Mouse (Mus musculus) embryonic stem cell, embryonic (primary cell): ENCODE measurements around the gene Ak3.
"Not testable (repeated sequence)": the region's sequence is repeated elsewhere in the genome, so short reads cannot be mapped to it uniquely, and the experiment has no call there.

Experiments
- CTCF ChIA-PET, 4 experiments: fragments of 300-600 bp in 2 of 4; fragments of 350-600 bp in 2 of 4; sonication (Branson Sonifier 250); formaldehyde crosslinking; loops; one replicate each; lab custom pipeline; 2022; ENCODE audit warnings: inconsistent platforms in 2 of 4; lab: Charles Lee
- POLR2A ChIA-PET, 4 experiments: fragments of 300-600 bp in 2 of 4; fragments of 350-600 bp in 2 of 4; sonication (Branson Sonifier 250); formaldehyde crosslinking; loops; one replicate each; lab custom pipeline; 2022; ENCODE audit warnings: antibody characterized with exemption in 4 of 4, inconsistent platforms in 1 of 4; lab: Charles Lee

The Ak3 gene

GRCm38 (mm10) chr19:29021754-29022345 lies 25.9 kb downstream of the Ak3 start:
- POLR2A ChIA-PET: no interaction called here

GRCm38 (mm10) chr19:29019647-29020046 lies 28.1 kb downstream of the Ak3 start:
- ChIA-PET POLR2A (interaction anchor here in 3 of 4 experiments (0.6 to 4.5 kb wide), 14 partner anchors 9 to 47 kb away, joined by 3 to 37 read pairs (median 4); partner anchors contain the start of gene Cdc37l1 (in 2 of the 3)), CTCF (interaction anchor here (0.6 to 2.0 kb wide), 23 partner anchors 9 to 943 kb away, joined by 3 to 5 read pairs (median 3); partner anchors contain the start of genes Ak3 (in 2 of the 4), 4430402I18Rik (in 1 of the 4) and Plpp6 (in 1 of the 4))

More at GRCm38 (mm10) chr19:29021754-29022345, 25.9 kb downstream of the Ak3 start:
- CTCF ChIA-PET: no interaction called here

- ChIA-PET POLR2A (interaction anchor here in 2 of 4 experiments (0.7 to 4.5 kb wide), 11 partner anchors 8 to 247 kb away, joined by 3 to 37 read pairs (median 3); partner anchors contain the start of gene Cdc37l1 (in 2 of the 2)), CTCF (interaction anchor here in 1 of 4 experiments (0.6 kb wide), 1 partner anchor 190 kb away, joined by 3 read pairs; no protein-coding TSS in a partner anchor)
Measured at GRCm38 (mm10) chr19:29016786-29017185, 31.0 kb downstream of the Ak3 start.

GRCm38 (mm10) chr19:29016204-29016765 lies 31.5 kb downstream of the Ak3 start:
- ChIA-PET CTCF (interaction anchor here in 1 of 4 experiments (0.6 kb wide), 1 partner anchor 189 kb away, joined by 3 read pairs; no protein-coding TSS in a partner anchor), POLR2A (interaction anchor here in 2 of 4 experiments (0.7 to 4.5 kb wide), 10 partner anchors 8 to 248 kb away, joined by 3 to 37 read pairs (median 4); partner anchors contain the start of gene Cdc37l1 (in 2 of the 2))

GRCm38 (mm10) chr19:29015410-29016203 lies 32.2 kb downstream of the Ak3 start:
- ChIA-PET POLR2A (interaction anchor here in 2 of 4 experiments (1.1 to 4.4 kb wide), 4 partner anchors 8 to 13 kb away, joined by 3 to 33 read pairs (median 8); no protein-coding TSS in a partner anchor), CTCF (no interaction called here)

- ChIA-PET POLR2A (interaction anchor here in 3 of 4 experiments (0.5 to 1.8 kb wide), 10 partner anchors 9 to 278 kb away, joined by 3 to 8 read pairs (median 3); partner anchors contain the start of gene 4430402I18Rik (in 1 of the 3)), CTCF (no interaction called here)
Measured at GRCm38 (mm10) chr19:29014466-29015055, 33.2 kb downstream of the Ak3 start.

- ChIA-PET CTCF (interaction anchor here in 1 of 4 experiments (0.5 to 1.7 kb wide), 3 partner anchors 9 to 344 kb away, joined by 3 read pairs; no protein-coding TSS in a partner anchor), POLR2A (interaction anchor here in 2 of 4 experiments (0.6 to 9.3 kb wide), 9 partner anchors 8 to 174 kb away, joined by 3 to 234 read pairs (median 6); partner anchors contain the start of gene Cdc37l1 (in 2 of the 2))
Measured at GRCm38 (mm10) chr19:29011355-29011990, 36.3 kb downstream of the Ak3 start.

GRCm38 (mm10) chr19:29009046-29009445 lies 38.7 kb downstream of the Ak3 start:
- CTCF ChIA-PET: interaction anchor here in 1 of 4 experiments (0.7 kb wide), 1 partner anchor 249 kb away, joined by 3 read pairs; no protein-coding TSS in a partner anchor
- POLR2A ChIA-PET: interaction anchor here (0.6 to 9.3 kb wide), 32 partner anchors 8 to 359 kb away, joined by 3 to 234 read pairs (median 7); partner anchors contain the start of genes Cdc37l1 (in 4 of the 4) and Ak3 (in 1 of the 4)

- POLR2A ChIA-PET: interaction anchor here (0.5 to 9.3 kb wide), 49 partner anchors 8 to 799 kb away, joined by 3 to 234 read pairs (median 4); partner anchors contain the start of genes Cdc37l1 (in 4 of the 4), Ak3 (in 2 of the 4) and Rcl1 (in 1 of the 4)
Measured at GRCm38 (mm10) chr19:29008069-29008706, 39.6 kb downstream of the Ak3 start.

GRCm38 (mm10) chr19:29000321-29000720 lies 47.4 kb downstream of the Ak3 start:
- CTCF ChIA-PET: not testable (repeated sequence)
- POLR2A ChIA-PET: interaction anchor here in 2 of 4 experiments (0.5 to 4.6 kb wide), 11 partner anchors 8 to 988 kb away, joined by 3 to 42 read pairs (median 4); partner anchors contain the start of genes Cdc37l1 (in 2 of the 2) and Ak3 (in 1 of the 2)

More at GRCm38 (mm10) chr19:29008069-29008706, 39.6 kb downstream of the Ak3 start:
- CTCF ChIA-PET: interaction anchor here in 1 of 4 experiments (0.7 kb wide), 1 partner anchor 248 kb away, joined by 3 read pairs; no protein-coding TSS in a partner anchor

- ChIA-PET CTCF (no interaction called here), POLR2A (interaction anchor here in 2 of 4 experiments (1.0 to 14.4 kb wide), 4 partner anchors 9 to 103 kb away, joined by 3 to 234 read pairs (median 4); partner anchors contain the start of genes Cdc37l1 (in 1 of the 2) and Rcl1 (in 1 of the 2))
Measured at GRCm38 (mm10) chr19:28997976-28998630, 49.7 kb downstream of the Ak3 start.

GRCm38 (mm10) chr19:28995366-28995765 lies 52.4 kb downstream of the Ak3 start:
- ChIA-PET CTCF (no interaction called here), POLR2A (interaction anchor here (0.8 to 14.4 kb wide), 8 partner anchors 9 to 52 kb away, joined by 3 to 234 read pairs (median 6); partner anchors contain the start of gene Ak3 (in 1 of the 4))

GRCm38 (mm10) chr19:28994870-28995269 lies 52.9 kb downstream of the Ak3 start:
- CTCF ChIA-PET: interaction anchor here in 2 of 4 experiments (0.5 to 0.6 kb wide), 2 partner anchors 758 to 813 kb away, joined by 3 read pairs; no protein-coding TSS in a partner anchor
- POLR2A ChIA-PET: interaction anchor here in 3 of 4 experiments (0.8 to 14.4 kb wide), 7 partner anchors 10 to 53 kb away, joined by 4 to 234 read pairs (median 6); partner anchors contain the start of gene Ak3 (in 1 of the 3)

- CTCF ChIA-PET: interaction anchor here in 1 of 4 experiments (0.9 kb wide), 1 partner anchor 364 kb away, joined by 3 read pairs; no protein-coding TSS in a partner anchor
- POLR2A ChIA-PET: interaction anchor here (0.6 to 14.4 kb wide), 27 partner anchors 10 to 158 kb away, joined by 3 to 234 read pairs (median 9); partner anchors contain the start of genes 4430402I18Rik (in 2 of the 4), Plpp6 (in 1 of the 4) and Rcl1 (in 1 of the 4)
Measured at GRCm38 (mm10) chr19:28991391-28991790, 56.4 kb downstream of the Ak3 start.
